Mouse (Mus musculus) naive thymus-derived CD4-positive, alpha-beta T cell, adult 2 months (primary cell): ENCODE results near the gene Slco4a1.

Experiments
- DNase-seq: peaks from one replicate; pipeline ENCODE4 v3.0.0-alpha.2; 2011; ENCODE audit warnings: low read depth

Gene Slco4a1

DNA sequence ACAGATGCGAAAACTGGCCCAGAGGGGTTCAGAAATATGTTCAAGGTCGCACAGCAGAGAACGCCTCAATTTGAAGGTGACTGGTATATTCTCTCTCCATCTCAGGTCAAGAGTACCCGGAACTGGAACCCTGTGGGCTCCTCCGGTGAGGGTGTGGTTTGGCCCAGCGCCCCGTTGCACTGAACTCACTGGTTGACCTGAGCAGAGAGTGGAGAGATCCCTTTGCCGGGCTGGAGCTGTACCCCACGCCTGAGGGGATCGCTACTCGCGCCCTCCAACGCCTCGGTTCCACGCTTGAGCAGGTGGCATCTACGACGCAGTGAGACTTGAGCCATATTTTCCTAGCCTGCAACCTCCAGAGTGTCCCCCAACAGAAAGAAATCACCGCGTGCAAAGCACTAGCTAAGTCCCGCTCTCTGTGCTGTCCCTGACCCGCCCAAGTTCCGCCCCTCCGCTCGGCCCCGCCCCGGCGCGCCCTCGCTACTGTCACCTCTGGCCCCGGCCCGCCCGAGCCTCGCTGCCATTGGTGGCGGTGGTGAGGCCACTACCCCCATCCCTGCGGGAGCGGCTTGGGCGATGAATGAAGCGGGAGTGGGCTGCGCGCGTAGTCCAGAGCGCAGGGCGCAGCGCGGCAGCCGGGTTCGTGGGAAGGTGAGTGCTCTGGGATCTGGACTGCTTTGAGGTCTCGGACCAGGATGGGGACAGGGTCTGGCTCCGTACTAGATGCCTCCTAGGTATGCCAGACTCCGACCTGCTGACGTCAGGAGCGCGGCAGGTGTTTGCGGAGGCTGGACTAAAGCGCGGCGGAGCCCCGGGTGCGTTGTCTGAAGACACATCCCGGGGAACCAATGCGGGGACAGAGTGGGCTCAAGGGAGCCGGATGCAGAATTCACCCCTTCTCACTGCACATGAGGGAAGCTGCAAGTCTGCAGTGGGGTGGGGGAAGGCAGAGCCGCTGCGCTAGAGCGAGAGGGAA is at the start of gene Slco4a1:
TSS of gene Slco4a1 (plus strand) at position 523 of the 976 bp plus-strand sequence.
- peak; percentile 91 for DNase-seq

DNA sequence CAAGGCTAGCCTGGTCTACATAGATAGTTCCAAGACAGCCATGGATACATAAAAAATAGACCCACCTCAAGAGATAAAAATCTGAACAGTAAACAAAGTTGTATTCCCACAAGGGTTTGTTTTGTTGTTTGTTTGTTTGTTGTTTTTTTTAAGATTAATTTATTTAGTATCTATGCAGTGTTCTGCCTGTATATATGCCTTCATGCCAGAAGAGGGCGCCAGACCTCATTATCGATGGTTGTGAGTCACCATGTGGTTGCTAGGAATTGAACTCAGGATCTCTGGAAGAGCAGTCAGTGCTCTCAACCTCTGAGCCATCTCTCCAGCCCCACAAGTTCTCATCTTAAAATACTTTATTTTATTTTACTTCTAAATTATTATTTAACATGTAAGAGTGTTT is 47.6 kb upstream of the Slco4a1 start:
- DNase-seq = no peak

DNA sequence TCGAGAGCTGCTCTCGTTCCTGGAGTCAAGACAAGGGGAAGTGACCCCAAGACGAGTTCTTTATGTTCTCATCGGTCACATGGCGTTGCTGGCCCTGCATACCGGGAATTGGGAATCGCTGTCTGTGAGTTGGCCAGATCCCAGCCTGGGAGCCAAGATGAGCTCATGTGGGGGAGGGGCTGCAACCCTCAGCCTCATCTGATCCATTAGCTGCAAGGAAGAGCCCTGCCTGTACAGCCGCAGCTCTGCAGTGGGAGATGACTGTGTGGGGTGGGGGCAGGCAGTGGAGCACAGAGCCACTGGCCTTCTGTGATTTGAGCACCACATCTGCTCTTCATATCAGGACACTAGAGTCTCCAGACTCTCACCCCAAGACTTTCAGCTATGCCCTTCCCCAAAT is 45.6 kb upstream of the Slco4a1 start:
- DNase-seq = no peak

DNA sequence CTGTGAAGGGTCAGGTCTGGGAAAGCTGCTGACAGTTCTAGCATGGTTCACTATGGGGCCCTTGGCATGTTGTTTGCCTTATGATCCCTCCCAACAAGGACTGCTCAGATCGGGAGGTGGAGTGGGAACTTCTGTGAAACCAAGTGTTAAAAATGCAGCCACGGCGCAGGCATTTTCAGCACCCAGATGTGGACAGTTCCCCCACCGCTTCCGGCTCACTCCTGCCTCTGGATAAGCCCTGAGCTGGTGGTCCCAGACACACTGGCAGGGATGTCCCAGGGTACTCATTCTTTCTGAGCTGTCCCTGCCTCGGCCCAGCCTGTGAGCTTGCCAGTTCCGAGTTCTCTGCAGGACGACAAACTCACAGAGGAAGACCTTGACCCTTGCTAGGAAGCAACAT is 45.0 kb upstream of the Slco4a1 start:
- DNase-seq = no peak

DNA sequence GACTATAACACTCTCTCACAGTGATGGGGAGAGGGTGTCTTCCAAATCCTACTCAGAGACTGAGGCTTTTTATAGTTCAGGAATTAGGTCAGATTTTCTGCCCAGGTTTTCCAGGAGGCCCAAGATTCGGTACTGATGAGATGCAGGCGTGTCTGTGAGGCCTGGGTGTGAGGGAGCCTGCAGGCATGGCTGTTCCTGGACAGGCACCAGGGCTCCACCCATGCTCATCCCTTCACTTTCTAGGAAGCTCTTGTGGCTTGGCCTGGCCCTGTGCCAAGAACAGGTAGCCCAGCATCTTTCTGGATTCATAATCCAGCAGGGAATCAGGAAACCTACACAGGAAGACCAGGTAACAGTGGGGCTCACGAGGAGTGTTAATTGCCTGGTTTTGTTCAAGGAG is 40.4 kb upstream of the Slco4a1 start:
- DNase-seq = no peak

GRCm38 (mm10) chr2:180417731-180418130 is 38.3 kb upstream of the Slco4a1 start:
- DNase-seq = no peak

DNA sequence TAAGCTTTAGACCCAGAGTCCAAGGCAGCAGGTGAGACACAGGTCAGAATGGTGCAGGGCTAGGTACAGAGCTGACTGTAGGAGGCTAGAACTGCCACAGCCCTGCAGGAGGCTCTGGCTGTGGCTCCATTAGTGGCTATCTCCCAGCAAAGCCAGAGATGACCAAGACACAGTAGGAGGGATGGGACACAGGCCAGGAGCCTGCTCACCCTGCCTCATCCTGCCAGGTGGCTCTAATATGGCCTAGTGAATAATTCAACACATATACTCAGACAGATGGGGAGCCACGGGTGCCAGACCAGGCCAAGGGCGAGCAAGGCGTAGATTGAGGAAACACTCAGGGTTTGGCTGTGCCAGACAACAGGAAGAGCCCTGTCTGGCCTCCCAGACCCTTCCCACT is 35.4 kb upstream of the Slco4a1 start:
- no peak for DNase-seq

DNA sequence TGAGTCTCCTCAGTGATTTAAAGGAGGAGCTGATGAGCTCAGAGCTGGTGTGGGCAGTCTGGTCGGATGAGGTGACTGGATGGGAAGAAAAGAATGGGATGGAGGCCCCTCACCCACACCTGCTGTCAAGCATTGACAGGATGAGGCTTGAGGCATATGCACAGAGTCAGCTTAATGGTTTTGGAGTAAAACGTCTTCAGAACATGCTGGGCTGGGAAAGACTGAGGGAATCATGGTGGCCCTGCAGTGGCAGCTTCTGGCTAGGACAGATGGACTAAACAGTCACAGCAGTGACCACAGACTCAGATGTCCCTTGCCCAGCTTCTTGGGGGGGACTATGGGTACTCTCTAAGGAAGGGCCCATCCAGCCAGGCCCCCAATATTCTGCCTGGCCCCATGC is 30.9 kb upstream of the Slco4a1 start:
- no peak for DNase-seq

DNA sequence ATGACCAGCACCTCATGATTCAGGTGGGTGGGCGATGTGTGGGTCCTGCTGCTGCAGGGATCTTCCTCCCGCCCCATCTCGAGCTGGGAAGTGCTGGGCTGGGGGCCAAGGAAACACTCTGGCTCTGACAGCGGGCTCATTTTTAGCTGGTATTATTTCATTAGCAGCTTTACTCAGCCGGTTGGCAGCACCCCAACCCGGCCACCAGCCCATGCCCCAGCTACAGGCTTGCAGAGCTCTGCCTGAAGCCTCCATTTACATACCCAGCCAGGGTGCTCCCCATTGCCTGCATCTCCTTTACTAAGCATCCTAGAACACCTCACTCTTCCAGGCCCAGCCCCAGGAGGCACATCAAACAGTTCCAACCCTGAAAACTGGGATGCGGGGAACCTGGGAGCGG is 29.0 kb upstream of the Slco4a1 start:
- no peak for DNase-seq

- no peak for DNase-seq
Measured at GRCm38 (mm10) chr2:180428331-180428730, 27.7 kb upstream of the Slco4a1 start.

GRCm38 (mm10) chr2:180430648-180431047 is 25.4 kb upstream of the Slco4a1 start:
- no peak for DNase-seq

DNA sequence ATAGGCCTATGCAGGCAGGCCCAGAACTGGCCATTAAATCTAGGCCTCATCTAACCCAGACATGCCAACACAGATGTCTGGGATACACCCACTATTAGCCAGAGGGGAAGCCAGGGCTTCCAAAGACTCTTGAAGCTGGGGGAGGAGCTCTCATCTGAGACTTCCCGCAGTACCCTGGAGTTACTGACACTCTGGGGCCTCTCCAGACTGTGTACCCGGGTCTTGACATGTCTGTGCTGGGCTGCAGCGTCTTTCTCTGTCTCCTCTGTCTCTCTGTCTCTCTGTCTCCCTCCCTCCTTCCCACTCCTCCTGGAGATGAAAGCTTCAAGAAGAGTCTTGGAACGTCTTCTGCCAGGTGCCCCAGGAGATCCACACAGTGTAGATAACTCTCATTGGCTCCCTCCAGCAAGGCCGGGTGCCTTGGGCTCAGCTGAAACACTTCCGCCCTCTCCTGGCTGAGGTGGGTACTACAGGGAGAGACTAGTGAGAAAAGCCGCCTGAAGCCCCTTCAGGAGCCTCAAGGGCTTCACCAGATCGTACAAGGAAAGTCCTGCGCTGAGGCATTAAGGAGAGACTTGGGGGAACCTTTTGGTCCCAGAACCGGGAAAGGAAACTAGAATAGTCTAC is 23.9 kb upstream of the Slco4a1 start:
- DNase-seq = peak; percentile 83

- DNase-seq = no peak
Measured at GRCm38 (mm10) chr2:180432751-180433150, 23.3 kb upstream of the Slco4a1 start.

DNA sequence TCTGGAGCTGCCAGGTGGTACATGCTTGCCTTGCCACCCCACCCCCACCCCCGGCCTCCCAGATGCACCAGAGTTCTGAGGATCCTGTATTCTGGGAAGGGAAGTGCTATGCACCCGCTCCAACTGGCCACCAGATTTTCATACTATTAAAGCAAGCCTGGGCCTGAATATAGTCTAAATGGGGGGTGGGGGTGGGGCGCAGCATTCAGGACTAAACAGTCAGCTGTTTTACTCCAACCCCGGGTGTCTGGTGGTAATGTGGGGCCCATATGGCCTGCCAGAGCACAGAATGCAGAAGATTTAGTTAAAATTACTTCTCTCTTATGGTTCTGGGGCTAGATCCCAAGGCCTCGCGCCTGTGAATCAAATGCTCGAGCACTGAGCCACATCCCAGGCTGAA is 22.7 kb upstream of the Slco4a1 start:
- no peak for DNase-seq

DNA sequence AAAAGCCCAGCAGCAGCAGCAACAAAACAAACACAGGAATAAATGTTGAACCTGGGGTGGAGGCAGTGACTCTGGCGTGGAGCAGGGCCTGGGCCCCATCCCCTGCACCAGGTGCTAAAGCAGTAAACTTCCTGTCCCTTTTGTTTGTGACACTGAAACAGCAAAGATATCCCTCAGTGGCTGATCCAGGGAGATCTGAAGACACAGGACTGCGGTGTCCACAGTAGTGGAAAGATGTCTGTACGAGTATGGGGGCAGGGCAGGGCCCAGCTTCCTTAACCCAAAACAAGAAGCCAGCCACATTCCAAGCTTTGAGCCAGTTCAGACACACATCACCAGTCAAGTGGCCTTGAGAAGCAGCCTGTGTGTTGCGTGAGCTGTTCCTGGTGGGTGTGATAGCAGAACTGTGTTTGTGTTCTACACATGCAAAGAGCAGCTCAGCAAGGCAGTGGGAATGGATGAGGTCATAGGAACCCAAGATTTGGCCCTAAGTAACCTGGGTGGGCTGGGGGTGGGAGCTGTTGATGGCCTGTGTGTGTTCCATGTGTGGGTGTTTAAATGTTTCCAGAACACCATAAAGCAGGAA is 20.6 kb upstream of the Slco4a1 start:
- DNase-seq = no peak

GRCm38 (mm10) chr2:180437149-180437864 is 18.7 kb upstream of the Slco4a1 start:
- DNase-seq = peak; percentile 46

DNA sequence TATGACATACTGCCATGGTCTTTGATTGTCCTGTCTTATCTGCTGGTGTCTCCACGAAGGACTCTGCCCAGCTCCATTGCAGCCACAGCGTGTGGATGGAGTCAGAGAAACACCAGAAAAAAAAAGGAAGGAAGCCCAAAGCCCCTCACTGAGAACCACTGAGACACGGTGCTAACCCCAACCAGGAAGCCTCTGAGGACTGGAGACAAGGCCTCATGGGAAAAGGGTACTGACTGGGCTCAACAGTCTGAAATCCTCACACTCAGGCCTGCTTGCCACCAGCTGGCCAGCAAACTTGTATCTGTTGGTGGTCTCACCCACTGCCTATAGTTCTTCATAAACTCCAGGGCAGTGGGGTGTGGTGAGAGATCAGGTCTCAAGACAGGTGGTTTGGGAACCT is 16.3 kb upstream of the Slco4a1 start:
- DNase-seq = no peak

DNA sequence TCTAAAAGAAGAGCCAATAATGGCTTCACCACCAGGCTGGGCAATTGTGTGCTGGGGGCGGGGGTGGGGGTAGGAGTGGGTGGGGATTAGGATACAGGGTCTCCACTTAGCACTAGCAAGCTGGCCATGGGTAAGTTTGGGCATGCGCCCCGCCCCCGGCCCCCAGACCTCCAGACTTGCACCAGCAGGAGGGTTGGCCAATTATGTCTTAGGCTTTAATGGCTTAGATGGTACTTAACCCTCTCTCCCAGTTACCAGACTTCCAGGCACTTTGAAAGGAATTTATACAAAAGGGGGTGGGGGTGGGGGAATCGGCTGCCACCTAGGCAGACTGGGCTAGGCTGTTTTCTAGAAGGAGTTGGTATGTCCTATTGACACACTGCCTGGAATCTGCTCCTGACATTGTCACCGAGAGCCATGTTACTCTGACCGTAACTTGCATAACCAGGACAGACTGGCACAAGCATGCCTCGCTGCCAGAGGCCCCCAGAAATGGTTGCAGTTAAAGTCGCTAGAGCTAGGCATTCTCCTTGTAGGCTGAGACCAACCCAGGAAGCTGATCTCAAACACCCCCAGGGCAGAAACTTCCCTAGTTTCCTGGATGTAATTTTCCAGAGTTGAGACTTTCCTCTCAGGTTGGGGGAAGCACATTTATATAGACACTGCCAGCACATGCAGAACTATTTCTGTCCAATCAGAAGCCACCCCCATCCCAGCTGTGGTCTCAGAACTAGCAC is 15.3 kb upstream of the Slco4a1 start:
- DNase-seq = no peak

GRCm38 (mm10) chr2:180442061-180442460 is 14.0 kb upstream of the Slco4a1 start:
- no peak for DNase-seq

DNA sequence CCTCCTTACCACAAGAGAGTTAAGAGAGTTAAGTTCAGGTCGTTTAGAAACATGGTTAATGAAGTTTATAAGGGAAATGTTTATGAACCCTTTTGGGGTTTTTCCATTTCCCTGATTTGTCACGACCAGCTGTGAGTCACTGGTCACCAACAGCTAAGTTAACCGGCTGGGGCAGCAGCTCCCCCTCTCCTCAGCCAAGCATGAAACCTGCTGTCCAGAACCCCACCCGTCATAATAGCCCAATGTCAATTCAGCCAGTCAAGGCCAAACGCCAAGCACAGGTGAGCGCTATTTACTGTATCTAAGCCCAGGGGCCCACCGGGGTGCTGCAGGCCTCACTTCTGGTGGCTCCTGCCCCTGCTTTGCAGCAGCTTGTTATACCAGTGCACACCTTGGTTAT is 12.2 kb upstream of the Slco4a1 start:
- no peak for DNase-seq

DNA sequence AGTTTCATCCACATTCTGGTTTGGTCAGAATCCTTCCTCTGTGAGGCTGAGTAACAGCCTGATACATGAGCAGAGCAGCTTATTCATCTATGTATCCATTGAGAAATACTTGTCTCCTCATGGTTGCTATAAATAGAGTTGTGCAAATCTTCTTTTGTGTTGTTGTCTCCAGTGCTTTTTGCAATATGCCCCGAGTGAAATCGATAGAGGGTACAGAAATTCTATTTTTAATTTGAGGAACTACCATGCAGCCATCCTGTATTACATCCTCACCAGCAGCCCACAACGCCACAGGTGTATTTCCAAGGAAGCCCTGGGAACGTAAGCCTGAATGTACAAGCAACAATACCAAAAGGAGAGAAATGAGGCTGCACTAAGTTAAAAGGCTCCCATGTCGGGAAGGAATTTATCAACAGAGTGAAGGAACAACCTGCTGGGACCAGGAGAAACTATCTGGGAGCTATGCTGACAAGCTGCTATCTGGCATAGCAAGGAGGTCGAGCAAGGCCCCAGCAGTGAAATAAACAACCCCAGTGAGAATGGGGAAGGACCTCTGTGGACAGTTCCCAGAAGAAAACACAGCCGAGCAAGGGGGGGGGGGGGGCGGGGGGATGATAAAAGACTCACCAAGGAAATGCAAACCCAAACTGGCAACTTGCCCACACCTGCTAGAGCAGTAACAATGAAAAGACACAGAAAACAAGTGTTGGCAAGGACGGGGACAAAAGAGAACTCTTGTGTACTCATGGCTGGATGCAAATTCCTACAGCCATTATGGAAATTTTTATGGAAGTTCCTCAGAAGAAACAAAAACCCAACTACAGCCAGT is 10.9 kb upstream of the Slco4a1 start:
- DNase-seq = peak; percentile 69
